Mouse (Mus musculus): ENCODE results near the gene Pde3b. TPM values are rescaled to one million over a fixed set of nuclear protein-coding genes. Genes with fewer than 3 reads are reported as not detected.
"Not testable (repeated sequence)": the region's sequence is repeated elsewhere in the genome, so short reads cannot be mapped to it uniquely, and the experiment has no call there.

The Pde3b gene
- total RNA-seq, 2 experiments from 2014 or later: 40.6 to 45.9 TPM

GRCm38 (mm10) chr7:114478901-114479300 is 63.8 kb downstream of the Pde3b start:
- no peak for DNase-seq

- no peak for DNase-seq
These were observed 64.7 kb downstream of the Pde3b start for GRCm38 (mm10) chr7:114479779-114480178.

- DNase-seq: no peak
These were observed 65.3 kb downstream of the Pde3b start for GRCm38 (mm10) chr7:114480196-114480989.

GRCm38 (mm10) chr7:114481008-114481407 is 65.9 kb downstream of the Pde3b start:
- DNase-seq: no peak

GRCm38 (mm10) chr7:114481429-114481931 is 66.4 kb downstream of the Pde3b start:
- DNase-seq: no peak

- no peak for DNase-seq
These were observed 77.5 kb downstream of the Pde3b start for GRCm38 (mm10) chr7:114492540-114492939.

GRCm38 (mm10) chr7:114494033-114494432 is 79.0 kb downstream of the Pde3b start:
- DNase-seq: no peak

- DNase-seq: no peak
These were observed 84.2 kb downstream of the Pde3b start for GRCm38 (mm10) chr7:114499293-114499692.

GRCm38 (mm10) chr7:114508879-114509278 is 93.8 kb downstream of the Pde3b start:
- DNase-seq: no peak

- DNase-seq: peak; percentile 4 to 23
These were observed 105.0 kb downstream of the Pde3b start for GRCm38 (mm10) chr7:114520122-114520521.

- no peak for DNase-seq
These were observed 111.2 kb downstream of the Pde3b start for GRCm38 (mm10) chr7:114526245-114526644.

GRCm38 (mm10) chr7:114536179-114536578 is 121.1 kb downstream of the Pde3b start:
- no peak for DNase-seq

GRCm38 (mm10) chr7:114562531-114563241 is 147.6 kb downstream of the Pde3b start, which contains the start of gene Cyp2r1:
Cyp2r1 (minus strand) TSS chr7:114562972.
- peak; percentile 89 to 91 for DNase-seq

GRCm38 (mm10) chr7:114573866-114574265 is 158.8 kb downstream of the Pde3b start:
- not testable (repeated sequence) for DNase-seq

- peak in 1 of 2 experiments; percentile 3 for DNase-seq
These were observed 161.8 kb downstream of the Pde3b start for GRCm38 (mm10) chr7:114576931-114577330.

- peak; percentile 8 to 37 for DNase-seq
These were observed 162.6 kb downstream of the Pde3b start for GRCm38 (mm10) chr7:114577665-114578064.

- peak; percentile 54 to 66 for DNase-seq
These were observed 165.3 kb downstream of the Pde3b start for GRCm38 (mm10) chr7:114580426-114580825.

GRCm38 (mm10) chr7:114581200-114581599 is 166.1 kb downstream of the Pde3b start:
- no peak for DNase-seq

GRCm38 (mm10) chr7:114582441-114582840 is 167.4 kb downstream of the Pde3b start:
- no peak for DNase-seq

Data from adrenal gland, postnatal 36 days (tissue).